Mouse (Mus musculus) kidney, adult 2 months (tissue): ENCODE data around the gene Gna13. TPM values are rescaled to one million over a fixed set of nuclear protein-coding genes. Genes with fewer than 3 reads are reported as not detected.
"Not testable (repeated sequence)": the region's sequence is repeated elsewhere in the genome, so short reads cannot be mapped to it uniquely, and the experiment has no call there.

Experiments
- DNase-seq: peaks from one replicate; pipeline ENCODE4 v3.0.0; 2021
- H3K27ac ChIP-seq: fragments of 200-500 bp; 2 replicates; pipeline ENCODE4 v1.5.1; 2012; ENCODE audit warnings: low read depth, low read length, control low read depth, inconsistent platforms; ENCODE audit not compliant: insufficient read depth
- H3K27me3 ChIP-seq: fragments of 200-500 bp; replicated peaks from 2 replicates; pipeline ENCODE4 v1.6.1; 2012; ENCODE audit warnings: mild to moderate bottlenecking, moderate library complexity, low read length, inconsistent platforms; ENCODE audit not compliant: control insufficient read depth, insufficient read depth
- H3K36me3 ChIP-seq: fragments of 200-500 bp; 2 replicates; pipeline ENCODE4 v1.6.1; 2012; ENCODE audit warnings: mild to moderate bottlenecking, moderate library complexity, low read length, inconsistent platforms; ENCODE audit not compliant: control insufficient read depth, insufficient read depth
- H3K4me1 ChIP-seq: fragments of 200-500 bp; 2 replicates; pipeline ENCODE4 v1.6.1; 2011; ENCODE audit warnings: low read length; ENCODE audit not compliant: control insufficient read depth, insufficient read depth
- H3K4me3 ChIP-seq: fragments of 200-500 bp; 2 replicates; pipeline ENCODE4 v1.5.1; 2011; ENCODE audit warnings: mild to moderate bottlenecking, low read depth, low read length, control low read depth; ENCODE audit not compliant: insufficient read depth
- CTCF ChIP-seq: fragments of 200-500 bp; conservative IDR thresholded peaks from 2 replicates; pipeline ENCODE4 v1.5.1; 2011; ENCODE audit warnings: low read depth, mild to moderate bottlenecking, control low read depth, low read length, moderate library complexity, mixed read lengths; ENCODE audit not compliant: insufficient read depth, insufficient read length
- POLR2A ChIP-seq: fragments of 200-500 bp; IDR thresholded peaks from one replicate; pipeline ENCODE4 v1.6.1; 2011; ENCODE audit warnings: low read depth, low read length, control low read depth
- WGBS: fragments of 180-500 bp; shearing (Covaris S2); methylation state at CpG from one replicate; pipeline ENCODE4 v1.1.7; 2018; 5-methylcytosine and 5-hydroxymethylcytosine counted together
- polyA plus RNA-seq: library from polyadenylated mRNA; depleted of rRNA; stranded (reverse); fragments of >200 nt; gene quantifications from 2 replicates; pipeline ENCODE4 v1.2.3, GENCODE M21; 2012

Gna13 gene
- polyA plus RNA-seq, 1 experiment: 26.6 TPM

GRCm38 (mm10) chr11:109339155-109339938 lies 23.3 kb upstream of the Gna13 start:
- Histone ChIP-seq H3K27me3 (no peaks in the 10 kb centered on the region), H3K4me3 (no peak overlapping the region), H3K4me1 (peaks cover 12% of the 10 kb centered on the region), H3K27ac (no peak overlapping the region), H3K36me3 (no peaks in the 10 kb centered on the region)
- WGBS: 96% methylated on average over 8 of the region's 8 CpGs
- no peak for TF ChIP-seq CTCF
- no peak for TF ChIP-seq POLR2A
- no peak for DNase-seq

GRCm38 (mm10) chr11:109340541-109340940 lies 22.1 kb upstream of the Gna13 start:
- Histone ChIP-seq H3K4me1 (peaks cover 12% of the 10 kb centered on the region), H3K36me3 (no peaks in the 10 kb centered on the region), H3K27me3 (no peaks in the 10 kb centered on the region), H3K4me3 (no peak overlapping the region), H3K27ac (no peak overlapping the region)
- peak; percentile 55 for DNase-seq
- WGBS: 54% methylated on average over 5 of the region's 5 CpGs
- TF ChIP-seq POLR2A: no peak
- no peak for TF ChIP-seq CTCF

GRCm38 (mm10) chr11:109342666-109343065 lies 20.0 kb upstream of the Gna13 start:
- WGBS: 73% methylated on average over 4 of the region's 4 CpGs
- not testable (repeated sequence) for DNase-seq, H3K27ac ChIP-seq, H3K36me3 ChIP-seq, H3K4me3 ChIP-seq, H3K27me3 ChIP-seq
- H3K4me1 ChIP-seq: peaks cover 17% of the 10 kb centered on the region

GRCm38 (mm10) chr11:109343558-109343957 lies 19.1 kb upstream of the Gna13 start:
- H3K27ac ChIP-seq: peak overlapping the region; percentile 71
- H3K36me3 ChIP-seq: no peaks in the 10 kb centered on the region
- no peak for TF ChIP-seq POLR2A
- TF ChIP-seq CTCF: no peak
- H3K4me1 ChIP-seq: peaks cover 23% of the 10 kb centered on the region
- H3K27me3 ChIP-seq: no peaks in the 10 kb centered on the region
- DNase-seq: no peak
- 57% methylated on average over 7 of the region's 7 CpGs for WGBS
- no peak overlapping the region for H3K4me3 ChIP-seq

- H3K27me3 ChIP-seq: no peaks in the 10 kb centered on the region
- H3K4me3 ChIP-seq: no peak overlapping the region
- 21% methylated on average over 10 of the region's 10 CpGs for whole genome bisulfite sequencing
- peak; percentile 89 for DNase-seq
- peaks cover 26% of the 10 kb centered on the region for H3K4me1 ChIP-seq
- no peaks in the 10 kb centered on the region for H3K36me3 ChIP-seq
- H3K27ac ChIP-seq: peak overlapping the region; percentile 71
- TF ChIP-seq POLR2A (no peak), CTCF (peak; percentile 49)
These were observed 18.5 kb upstream of the Gna13 start for GRCm38 (mm10) chr11:109343991-109344599.

GRCm38 (mm10) chr11:109347242-109347959 lies 15.2 kb upstream of the Gna13 start:
- H3K4me1 ChIP-seq: peaks cover 33% of the 10 kb centered on the region
- peak overlapping the region; percentile 73; the same call in 1 of the 2 replicates for H3K27ac ChIP-seq
- DNase-seq: peak; percentile 95
- WGBS: 20% methylated on average over 10 of the region's 10 CpGs
- no peaks in the 10 kb centered on the region for H3K36me3 ChIP-seq
- H3K27me3 ChIP-seq: no peaks in the 10 kb centered on the region
- no peak overlapping the region for H3K4me3 ChIP-seq
- TF ChIP-seq POLR2A (no peak), CTCF (no peak)

GRCm38 (mm10) chr11:109348408-109348807 lies 14.2 kb upstream of the Gna13 start:
- no peak for DNase-seq
- Histone ChIP-seq H3K27me3 (no peaks in the 10 kb centered on the region), H3K36me3 (no peaks in the 10 kb centered on the region), H3K4me3 (no peak overlapping the region), H3K27ac (no peak overlapping the region; the same call in 1 of the 2 replicates), H3K4me1 (peaks cover 31% of the 10 kb centered on the region)
- 60% methylated on average over 12 of the region's 12 CpGs for WGBS
- no peak for TF ChIP-seq CTCF
- TF ChIP-seq POLR2A: no peak
